Mouse (Mus musculus) cerebellum, postnatal 36 days (tissue): ENCODE data around the gene Nell2.
A peak's percentile ranks its signal among the peaks of the same experiment; 100 is the strongest.

Experiments
- DNase-seq, 2 experiments: peaks; one replicate each; pipeline ENCODE4 v3.0.0; 2021 to 2022; ENCODE audit warnings: mixed read lengths in 2 of 2

The Nell2 gene

GRCm38 (mm10) chr15:95237021-95237420 is 291.3 kb downstream of the Nell2 start:
- peak; percentile 30 to 42 for DNase-seq

- no peak for DNase-seq
These were observed 291.9 kb downstream of the Nell2 start for GRCm38 (mm10) chr15:95236509-95236908.

GRCm38 (mm10) chr15:95231171-95231570 is 297.2 kb downstream of the Nell2 start:
- no peak for DNase-seq

GRCm38 (mm10) chr15:95216640-95217365 is 311.6 kb downstream of the Nell2 start:
- peak; percentile 27 to 49 for DNase-seq

GRCm38 (mm10) chr15:95210551-95210950 is 317.8 kb downstream of the Nell2 start:
- no peak for DNase-seq

- DNase-seq: no peak
These were observed 319.2 kb downstream of the Nell2 start for GRCm38 (mm10) chr15:95209186-95209585.

- no peak for DNase-seq
These were observed 334.6 kb downstream of the Nell2 start for GRCm38 (mm10) chr15:95193661-95194280.

GRCm38 (mm10) chr15:95192951-95193350 is 335.4 kb downstream of the Nell2 start:
- DNase-seq: no peak

GRCm38 (mm10) chr15:95186226-95186625 is 342.1 kb downstream of the Nell2 start:
- DNase-seq: peak; percentile 21

GRCm38 (mm10) chr15:95185419-95185818 is 342.9 kb downstream of the Nell2 start:
- peak in 1 of 2 experiments; percentile 12 for DNase-seq

- no peak for DNase-seq
These were observed 344.9 kb downstream of the Nell2 start for GRCm38 (mm10) chr15:95183450-95183849.

- DNase-seq: peak; percentile 43
These were observed 371.5 kb downstream of the Nell2 start for GRCm38 (mm10) chr15:95156828-95157227.

- DNase-seq: no peak
These were observed 383.2 kb downstream of the Nell2 start for GRCm38 (mm10) chr15:95145118-95145517.

GRCm38 (mm10) chr15:95144131-95144530 is 384.2 kb downstream of the Nell2 start:
- no peak for DNase-seq

- DNase-seq: peak in 1 of 2 experiments; percentile 21
These were observed 389.5 kb downstream of the Nell2 start for GRCm38 (mm10) chr15:95138709-95139409.

- no peak for DNase-seq
These were observed 391.1 kb downstream of the Nell2 start for GRCm38 (mm10) chr15:95137018-95137810.

GRCm38 (mm10) chr15:95135926-95136609 is 392.3 kb downstream of the Nell2 start:
- DNase-seq: no peak

GRCm38 (mm10) chr15:95131401-95131800 is 397.0 kb downstream of the Nell2 start:
- no peak for DNase-seq

- no peak for DNase-seq
These were observed 419.7 kb downstream of the Nell2 start for GRCm38 (mm10) chr15:95108626-95109025.

GRCm38 (mm10) chr15:95107246-95107809 is 421.0 kb downstream of the Nell2 start:
- DNase-seq: no peak

- DNase-seq: no peak
These were observed 426.8 kb downstream of the Nell2 start for GRCm38 (mm10) chr15:95101522-95101921.

- no peak for DNase-seq
These were observed 428.2 kb downstream of the Nell2 start for GRCm38 (mm10) chr15:95100133-95100532.
